Mouse (Mus musculus) B cell, adult 67 days (primary cell): ENCODE measurements around the gene Pik3ip1. TPM values are rescaled to one million over a fixed set of nuclear protein-coding genes. Genes with fewer than 3 reads are reported as not detected.

Experiments used
- total RNA-seq, 2 experiments: library from RNA; stranded (reverse); gene quantifications; 4 replicates each; pipeline ENCODE4 v1.2.4; 2023

The Pik3ip1 gene
- 100 to 1,000 TPM; 130 to 202 TPM for total RNA-seq

GRCm38 (mm10) chr11:3329891-3330451, at the start of gene Pik3ip1:
Gene Pik3ip1, plus strand, starts transcription at chr11:3330401.

GRCm38 (mm10) chr11:3288521-3289301, 41.5 kb upstream of the Pik3ip1 start, which contains the start of gene Patz1:
Gene Patz1, plus strand, starts transcription at chr11:3288874.

Other genes starting within 250 kb of the Pik3ip1 start
- gene Sfi1, start 136.9 kb upstream of the Pik3ip1 start, total RNA-seq: 100 to 1,000 TPM; 273 to 305 TPM
- gene Eif4enif1, start 128.0 kb upstream of the Pik3ip1 start, total RNA-seq: 100 to 1,000 TPM; 112 to 115 TPM
- gene Drg1, start 64.0 kb upstream of the Pik3ip1 start, total RNA-seq: 10 to 100 TPM; 67.9 to 78.4 TPM
- gene Patz1, start 41.5 kb upstream of the Pik3ip1 start, total RNA-seq: 10 to 100 TPM; 82.9 to 86.4 TPM
- 10 to 100 TPM; 91.0 to 96.6 TPM for gene Limk2, start 78.8 kb downstream of the Pik3ip1 start, total RNA-seq
- gene Rnf185, start 122.0 kb downstream of the Pik3ip1 start, total RNA-seq: 10 to 100 TPM; 17.1 to 17.6 TPM
- under 1 TPM in 1 of 2 experiments, not detected in 1; 0.21 TPM for gene Pla2g3, start 157.9 kb downstream of the Pik3ip1 start, total RNA-seq
- not detected for gene Inpp5j, start 174.4 kb downstream of the Pik3ip1 start, total RNA-seq
- 1 to 10 TPM in 1 of 2 experiments, not detected in 1; 1.2 TPM for gene Selenom, start 184.3 kb downstream of the Pik3ip1 start, total RNA-seq
- 1 to 10 TPM; 3.0 to 4.7 TPM for gene Smtn, start 210.2 kb downstream of the Pik3ip1 start, total RNA-seq